Mouse (Mus musculus) megakaryocyte-erythroid progenitor cell, adult 5-6 weeks (primary cell): ENCODE results near the gene Rai14. TPM values are rescaled to one million over a fixed set of nuclear protein-coding genes. Genes with fewer than 3 reads are reported as not detected.

Experiments
- ATAC-seq: replicated peaks from 2 replicates; pipeline ENCODE4 v1.8.0; 2016; ENCODE audit warnings: mild to moderate bottlenecking, inconsistent platforms; ENCODE audit not compliant: severe bottlenecking, poor library complexity, low FRiP score, low TSS enrichment
- total RNA-seq, 2 experiments: library from RNA; stranded (forward) in 1 of 2; stranded (reverse) in 1 of 2; fragments of 200-1000, 215-1000 nt in 1 of 2; fragments of >200 nt in 1 of 2; fragmentation: Nextera tagmentation in 1 of 2; gene quantifications; 2 replicates each; pipeline ENCODE4 v1.2.3; 2014 to 2017

The Rai14 gene
- total RNA-seq, 2 experiments from 2014 or later, result 1.2 to 3.7 TPM

GRCm38 (mm10) chr15:10631541-10631940 lies 82.9 kb downstream of the Rai14 start:
- ATAC-seq, result no peak

- no peak for ATAC-seq
These were observed 85.5 kb downstream of the Rai14 start for GRCm38 (mm10) chr15:10628980-10629346.

- ATAC-seq, result no peak
These were observed 86.1 kb downstream of the Rai14 start for GRCm38 (mm10) chr15:10628131-10628979.

- ATAC-seq, result no peak
These were observed 90.7 kb downstream of the Rai14 start for GRCm38 (mm10) chr15:10623571-10624227.

- ATAC-seq, result no peak
These were observed 93.2 kb downstream of the Rai14 start for GRCm38 (mm10) chr15:10621194-10621593.

GRCm38 (mm10) chr15:10619678-10620077 lies 94.7 kb downstream of the Rai14 start:
- ATAC-seq, result no peak

- ATAC-seq, result no peak
These were observed 96.1 kb downstream of the Rai14 start for GRCm38 (mm10) chr15:10618276-10618675.

GRCm38 (mm10) chr15:10616001-10616400 lies 98.4 kb downstream of the Rai14 start:
- no peak for ATAC-seq

GRCm38 (mm10) chr15:10611040-10611439 lies 103.4 kb downstream of the Rai14 start:
- no peak for ATAC-seq

GRCm38 (mm10) chr15:10609107-10609506 lies 105.3 kb downstream of the Rai14 start:
- no peak for ATAC-seq

- no peak for ATAC-seq
These were observed 105.8 kb downstream of the Rai14 start for GRCm38 (mm10) chr15:10608508-10609098.

- peak; percentile 63 for ATAC-seq
These were observed 115.0 kb downstream of the Rai14 start for GRCm38 (mm10) chr15:10599413-10599812.

- no peak for ATAC-seq
These were observed 115.9 kb downstream of the Rai14 start for GRCm38 (mm10) chr15:10598259-10599225.

GRCm38 (mm10) chr15:10596871-10597270 lies 117.6 kb downstream of the Rai14 start:
- no peak for ATAC-seq

- no peak for ATAC-seq
These were observed 119.0 kb downstream of the Rai14 start for GRCm38 (mm10) chr15:10595408-10595807.

- ATAC-seq, result no peak
These were observed 119.5 kb downstream of the Rai14 start for GRCm38 (mm10) chr15:10594910-10595309.

- ATAC-seq, result no peak
These were observed 121.3 kb downstream of the Rai14 start for GRCm38 (mm10) chr15:10593094-10593493.

- ATAC-seq, result no peak
These were observed 127.9 kb downstream of the Rai14 start for GRCm38 (mm10) chr15:10586565-10586964.

GRCm38 (mm10) chr15:10584359-10585187 lies 129.9 kb downstream of the Rai14 start:
- no peak for ATAC-seq
